Mouse (Mus musculus) liver, adult 2 months (tissue): ENCODE data around the gene Igfbpl1. TPM values are rescaled to one million over a fixed set of nuclear protein-coding genes. Genes with fewer than 3 reads are reported as not detected.

Source experiments
- DNase-seq: peaks from one replicate; pipeline ENCODE4 v3.0.0-alpha.2; 2011; ENCODE audit warnings: low read depth, low spot score; ENCODE audit errors: extremely low read depth
- H3K27ac ChIP-seq: fragments of 200-500 bp; replicated peaks from 2 replicates; pipeline ENCODE4 v1.5.1; 2012; ENCODE audit warnings: low read depth, mild to moderate bottlenecking, control low read depth, inconsistent platforms, low read length; ENCODE audit not compliant: insufficient read depth
- H3K27me3 ChIP-seq: fragments of 200-500 bp; 2 replicates; pipeline ENCODE4 v1.6.1; 2012; ENCODE audit warnings: mild to moderate bottlenecking, moderate library complexity, low read length, inconsistent platforms; ENCODE audit not compliant: control insufficient read depth, insufficient read depth
- H3K36me3 ChIP-seq: fragments of 200-500 bp; 2 replicates; pipeline ENCODE4 v1.6.1; 2012; ENCODE audit warnings: low read length, inconsistent platforms; ENCODE audit not compliant: control insufficient read depth, insufficient read depth
- H3K4me1 ChIP-seq: fragments of 200-500 bp; 2 replicates; pipeline ENCODE4 v1.6.1; 2011; ENCODE audit warnings: low read length; ENCODE audit not compliant: control insufficient read depth, insufficient read depth
- H3K4me3 ChIP-seq: fragments of 200-500 bp; 2 replicates; pipeline ENCODE4 v1.5.1; 2011; ENCODE audit warnings: low read depth, mild to moderate bottlenecking, control low read depth, low read length, moderate library complexity; ENCODE audit not compliant: insufficient read depth
- H3K79me2 ChIP-seq: fragments of 200-500 bp; 2 replicates; pipeline ENCODE4 v1.6.1; 2012; ENCODE audit warnings: inconsistent platforms, mild to moderate bottlenecking, low read length, moderate library complexity; ENCODE audit not compliant: control insufficient read depth, insufficient read depth
- H3K9ac ChIP-seq: fragments of 200-500 bp; 2 replicates; pipeline ENCODE4 v1.6.1; 2012; ENCODE audit warnings: low read depth, mild to moderate bottlenecking, control low read depth, inconsistent platforms, low read length
- CTCF ChIP-seq: fragments of 200-500 bp; IDR thresholded peaks from 2 replicates; pipeline ENCODE4 v1.5.1; 2011; ENCODE audit warnings: low read depth, low read length, control low read depth
- POLR2A ChIP-seq: fragments of 200-500 bp; IDR thresholded peaks from 2 replicates; pipeline ENCODE4 v1.6.1; 2011; ENCODE audit warnings: low read length, control low read depth; ENCODE audit not compliant: insufficient read depth; ENCODE audit errors: extremely low read depth
- WGBS: fragments of 180-500 bp; shearing (Covaris S2); methylation state at CpG from one replicate; pipeline ENCODE4 v1.1.7; 2018; 5-methylcytosine and 5-hydroxymethylcytosine counted together
- polyA plus RNA-seq: library from polyadenylated mRNA; depleted of rRNA; stranded (reverse); fragments of >200 nt; gene quantifications from 2 replicates; pipeline ENCODE4 v1.2.3, GENCODE M21; 2012
- total RNA-seq: library from RNA; depleted of rRNA; stranded (reverse); fragments of >200 nt; gene quantifications from 2 replicates; pipeline ENCODE4 v1.2.3, GENCODE M21; 2014

The Igfbpl1 gene
- total and polyA plus RNA-seq, 2 experiments, result not detected

GRCm38 (mm10) chr4:45788446-45789081, 38.2 kb downstream of the Igfbpl1 start:
- peaks cover 4% of the 10 kb centered on the region; the same call in 1 of the 2 replicates for H3K4me1 ChIP-seq
- no peak overlapping the region for H3K4me3 ChIP-seq
- no peak overlapping the region for H3K27ac ChIP-seq
- no peaks in the 10 kb centered on the region for H3K36me3 ChIP-seq
- no peaks in the 10 kb centered on the region for H3K27me3 ChIP-seq
- no peak for TF ChIP-seq POLR2A
- no peak for TF ChIP-seq CTCF
- no peak overlapping the region for H3K9ac ChIP-seq
- no peaks in the 10 kb centered on the region for H3K79me2 ChIP-seq
- DNase-seq, result no peak
- WGBS, result 80% methylated on average over 13 of the region's 13 CpGs

GRCm38 (mm10) chr4:45786674-45787073, 40.0 kb downstream of the Igfbpl1 start:
- H3K4me1 ChIP-seq, result peaks cover 4% of the 10 kb centered on the region; the same call in 1 of the 2 replicates
- H3K4me3 ChIP-seq, result no peak overlapping the region
- DNase-seq, result no peak
- no peak for TF ChIP-seq POLR2A
- no peak overlapping the region for H3K27ac ChIP-seq
- H3K79me2 ChIP-seq, result no peaks in the 10 kb centered on the region
- no peaks in the 10 kb centered on the region for H3K27me3 ChIP-seq
- H3K9ac ChIP-seq, result no peak overlapping the region
- WGBS, result 53% methylated on average over 4 of the region's 4 CpGs
- H3K36me3 ChIP-seq, result no peaks in the 10 kb centered on the region

- H3K79me2 ChIP-seq, result no peaks in the 10 kb centered on the region
- 79% methylated on average over 2 of the region's 2 CpGs for WGBS
- DNase-seq, result no peak
- H3K4me1 ChIP-seq, result peaks cover 4% of the 10 kb centered on the region; the same call in 1 of the 2 replicates
- no peak overlapping the region for H3K9ac ChIP-seq
- H3K36me3 ChIP-seq, result no peaks in the 10 kb centered on the region
- H3K27me3 ChIP-seq, result no peaks in the 10 kb centered on the region
- H3K4me3 ChIP-seq, result no peak overlapping the region
- H3K27ac ChIP-seq, result no peak overlapping the region
- TF ChIP-seq POLR2A (no peak), CTCF (no peak)
Measured at GRCm38 (mm10) chr4:45785959-45786358, 40.8 kb downstream of the Igfbpl1 start.

- H3K9ac ChIP-seq, result no peak overlapping the region
- no peaks in the 10 kb centered on the region for H3K79me2 ChIP-seq
- H3K27ac ChIP-seq, result no peak overlapping the region
- no peak for DNase-seq
- H3K36me3 ChIP-seq, result no peaks in the 10 kb centered on the region
- TF ChIP-seq POLR2A (no peak), CTCF (peak; percentile 18; the same call in 1 of the 2 replicates)
- H3K27me3 ChIP-seq, result no peaks in the 10 kb centered on the region
- H3K4me3 ChIP-seq, result no peak overlapping the region
- no peaks in the 10 kb centered on the region for H3K4me1 ChIP-seq
- WGBS, result 92% methylated on average over 1 of the region's 1 CpGs
Measured at GRCm38 (mm10) chr4:45783671-45784070, 43.1 kb downstream of the Igfbpl1 start.

- Histone ChIP-seq H3K27me3 (no peaks in the 10 kb centered on the region; the same call in 1 of the 2 replicates), H3K36me3 (no peaks in the 10 kb centered on the region), H3K27ac (no peak overlapping the region), H3K79me2 (no peaks in the 10 kb centered on the region), H3K9ac (no peak overlapping the region), H3K4me3 (no peak overlapping the region), H3K4me1 (peaks cover 3% of the 10 kb centered on the region; the same call in 1 of the 2 replicates)
- WGBS, result 3% methylated on average over 5 of the region's 5 CpGs
- TF ChIP-seq POLR2A (no peak), CTCF (peak; percentile 43)
- DNase-seq, result peak; percentile 28
Measured at GRCm38 (mm10) chr4:45771619-45772018, 55.1 kb downstream of the Igfbpl1 start.

GRCm38 (mm10) chr4:45771173-45771572, 55.5 kb downstream of the Igfbpl1 start:
- H3K4me1 ChIP-seq, result peaks cover 3% of the 10 kb centered on the region; the same call in 1 of the 2 replicates
- TF ChIP-seq POLR2A (no peak), CTCF (no peak)
- H3K4me3 ChIP-seq, result no peak overlapping the region
- no peak for DNase-seq
- H3K9ac ChIP-seq, result no peak overlapping the region
- no peaks in the 10 kb centered on the region for H3K79me2 ChIP-seq
- H3K27me3 ChIP-seq, result no peaks in the 10 kb centered on the region; the same call in 1 of the 2 replicates
- no peaks in the 10 kb centered on the region for H3K36me3 ChIP-seq
- 49% methylated on average over 8 of the region's 8 CpGs for WGBS
- H3K27ac ChIP-seq, result no peak overlapping the region
